Mouse (Mus musculus) stomach, embryonic 15.5 days (tissue): Measurements from ENCODE around the gene 4930550C14Rik. TPM values are rescaled to one million over a fixed set of nuclear protein-coding genes. Genes with fewer than 3 reads are reported as not detected.

Experiments used
- ATAC-seq: fragments of 200-750 bp; cut with Nextera tagmentation; 2 replicates; pipeline ENCODE4 v1.8.0; 2017; ENCODE audit warnings: low read depth, moderate number of reproducible peaks, moderate TSS enrichment; ENCODE audit not compliant: insufficient read depth, low FRiP score
- H3K27ac ChIP-seq: fragments of 300-500 bp; sonication (generic); 2 replicates; pipeline ENCODE4 v1.5.1; 2015; ENCODE audit warnings: mild to moderate bottlenecking, inconsistent platforms
- H3K27me3 ChIP-seq: fragments of 300-500 bp; sonication (generic); replicated peaks from 2 replicates; pipeline ENCODE4 v1.6.1; 2015; ENCODE audit warnings: inconsistent platforms
- H3K36me3 ChIP-seq: fragments of 300-500 bp; sonication (generic); 2 replicates; pipeline ENCODE4 v1.6.1; 2015; ENCODE audit warnings: inconsistent platforms
- H3K4me1 ChIP-seq: fragments of 300-500 bp; sonication (generic); 2 replicates; pipeline ENCODE4 v1.6.1; 2015; ENCODE audit warnings: inconsistent platforms
- H3K4me2 ChIP-seq: fragments of 300-500 bp; sonication (generic); 2 replicates; pipeline ENCODE4 v1.6.1; 2015; ENCODE audit warnings: mild to moderate bottlenecking, inconsistent platforms
- H3K4me3 ChIP-seq: fragments of 300-500 bp; sonication (generic); replicated peaks from 2 replicates; pipeline ENCODE4 v1.5.1; 2015; ENCODE audit warnings: inconsistent platforms
- H3K9ac ChIP-seq: fragments of 300-500 bp; sonication (generic); 2 replicates; pipeline ENCODE4 v1.6.1; 2015; ENCODE audit warnings: inconsistent platforms
- H3K9me3 ChIP-seq: fragments of 300-500 bp; sonication (generic); 2 replicates; pipeline ENCODE4 v1.6.1; 2016; ENCODE audit warnings: inconsistent platforms
- WGBS: fragments of 180-500 bp; shearing (Covaris S2); methylation state at CpG from one replicate; pipeline ENCODE4 v1.1.7; 2015; 5-methylcytosine and 5-hydroxymethylcytosine counted together
- polyA plus RNA-seq: library from polyadenylated mRNA; unstranded; fragments of >200 nt; fragmentation: Nextera tagmentation; extraction: Ambion mirVana; gene quantifications from 2 replicates; pipeline ENCODE4 v1.2.1, GENCODE M21; 2015

4930550C14Rik gene
- polyA plus RNA-seq, 1 experiment from 2014 or later, result 1.0 TPM

DNA sequence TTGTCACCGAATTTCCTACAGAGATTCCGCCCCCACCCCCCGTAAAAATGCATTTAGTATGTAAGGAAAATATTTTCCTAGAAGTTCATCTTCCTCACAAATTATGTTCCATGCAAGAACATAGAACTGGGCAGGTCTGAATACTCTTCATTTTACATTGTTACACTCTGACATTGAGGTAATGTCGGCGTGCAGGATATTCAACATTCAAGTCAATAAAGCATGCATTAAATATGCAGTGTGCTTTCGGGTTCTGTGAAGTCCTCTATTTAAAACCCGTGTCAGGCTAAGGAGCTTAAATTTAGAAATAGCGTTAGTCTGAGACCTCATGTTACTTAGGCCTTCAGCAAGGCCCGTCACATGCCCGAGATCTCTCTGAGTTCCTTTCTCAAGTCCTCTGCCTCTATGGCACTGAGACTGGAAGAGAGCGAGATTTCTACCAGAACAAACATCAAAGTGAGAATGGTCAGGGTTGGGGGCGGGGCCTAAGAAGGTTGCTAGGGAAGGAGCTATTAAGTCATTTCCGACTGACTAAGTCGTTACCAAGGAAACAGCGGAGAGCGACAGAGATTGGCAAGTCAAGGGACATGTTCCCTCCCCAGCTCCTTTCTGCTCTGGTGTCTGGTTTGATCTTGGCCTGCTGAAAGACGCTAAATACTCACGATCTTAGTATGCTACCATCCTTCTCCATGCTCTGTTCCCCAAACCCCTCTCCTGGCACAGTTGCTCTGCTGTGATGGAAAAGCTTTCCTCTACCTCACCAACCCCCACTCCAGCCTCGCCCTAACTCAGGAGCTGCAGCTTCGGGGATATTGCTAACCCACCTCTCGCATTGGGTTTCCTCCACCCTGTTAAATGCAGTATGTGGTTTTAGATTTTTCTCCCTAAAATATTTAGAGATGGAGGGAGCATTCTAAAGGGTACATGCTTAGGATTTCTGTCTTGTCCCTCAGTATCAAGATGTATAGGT, 2.9 kb downstream of the 4930550C14Rik start:
- 25% methylated on average over 21 of the region's 21 CpGs for WGBS
- H3K4me2 ChIP-seq, result peak overlapping the region; percentile 57
- H3K4me1 ChIP-seq, result 0 out of 2 replicates have a peak, but pooled peaks cover 4% of the 10 kb centered on the region
- no peaks in the 10 kb centered on the region for H3K9me3 ChIP-seq
- H3K27me3 ChIP-seq, result no peaks in the 10 kb centered on the region
- peak overlapping the region; percentile 37 for H3K4me3 ChIP-seq
- no peak overlapping the region for H3K9ac ChIP-seq
- ATAC-seq, result peak; percentile 72
- H3K36me3 ChIP-seq, result no peaks in the 10 kb centered on the region
- H3K27ac ChIP-seq, result no peak overlapping the region

DNA sequence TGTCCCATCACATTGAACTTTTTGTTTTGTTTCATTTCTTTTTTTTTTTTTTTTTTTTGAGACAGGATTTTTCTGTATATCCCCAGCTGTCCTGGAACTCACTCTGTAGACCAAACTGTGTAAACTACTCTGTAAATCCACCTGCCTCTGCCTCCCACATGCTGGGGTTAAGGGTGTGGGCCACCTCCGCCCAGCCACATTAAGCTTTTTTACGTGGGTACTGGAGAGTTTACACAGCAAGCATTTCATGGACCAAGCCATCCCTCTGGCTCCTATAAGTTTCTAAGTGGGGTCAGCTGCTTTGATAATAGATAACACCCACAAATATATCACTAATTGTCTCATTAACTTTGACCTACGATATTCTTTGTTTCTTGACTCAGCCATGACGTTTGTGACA, 6.4 kb downstream of the 4930550C14Rik start:
- H3K9ac ChIP-seq, result no peak overlapping the region
- H3K4me2 ChIP-seq, result no peak overlapping the region
- H3K27me3 ChIP-seq, result no peaks in the 10 kb centered on the region
- H3K36me3 ChIP-seq, result no peaks in the 10 kb centered on the region
- no peaks in the 10 kb centered on the region for H3K9me3 ChIP-seq
- 0 out of 2 replicates have a peak, but pooled peaks cover 4% of the 10 kb centered on the region for H3K4me1 ChIP-seq
- ATAC-seq, result peak; percentile 50; the same call in 1 of the 2 replicates
- no peak overlapping the region for H3K4me3 ChIP-seq
- no peak overlapping the region for H3K27ac ChIP-seq
- 64% methylated on average over 4 of the region's 4 CpGs for WGBS

DNA sequence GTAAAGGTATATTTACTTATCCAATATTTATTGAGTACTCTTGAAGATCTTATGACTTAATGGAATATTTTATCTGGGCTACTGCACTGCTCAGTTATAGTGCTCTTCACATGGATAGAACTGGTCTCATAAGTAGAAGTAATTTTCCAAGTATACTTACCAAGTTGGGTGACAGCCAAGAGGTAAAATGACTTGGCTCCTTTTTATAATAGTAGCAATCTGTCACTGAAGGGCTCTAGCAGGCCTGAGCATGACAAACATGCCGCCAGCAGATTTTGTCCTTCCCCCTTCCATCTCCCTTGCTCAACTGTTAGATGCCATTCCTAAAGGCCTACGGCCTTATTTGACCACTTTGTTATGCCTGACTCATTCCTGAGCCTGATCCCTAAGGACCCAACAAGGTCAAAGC, 6.8 kb downstream of the 4930550C14Rik start:
- no peak overlapping the region for H3K27ac ChIP-seq
- H3K9ac ChIP-seq, result no peak overlapping the region
- ATAC-seq, result peak; percentile 54
- H3K4me1 ChIP-seq, result 0 out of 2 replicates have a peak, but pooled peaks cover 4% of the 10 kb centered on the region
- no peaks in the 10 kb centered on the region for H3K36me3 ChIP-seq
- H3K27me3 ChIP-seq, result no peaks in the 10 kb centered on the region
- H3K9me3 ChIP-seq, result no peaks in the 10 kb centered on the region
- WGBS, result 77% methylated on average over 2 of the region's 2 CpGs
- no peak overlapping the region for H3K4me2 ChIP-seq
- H3K4me3 ChIP-seq, result no peak overlapping the region

DNA sequence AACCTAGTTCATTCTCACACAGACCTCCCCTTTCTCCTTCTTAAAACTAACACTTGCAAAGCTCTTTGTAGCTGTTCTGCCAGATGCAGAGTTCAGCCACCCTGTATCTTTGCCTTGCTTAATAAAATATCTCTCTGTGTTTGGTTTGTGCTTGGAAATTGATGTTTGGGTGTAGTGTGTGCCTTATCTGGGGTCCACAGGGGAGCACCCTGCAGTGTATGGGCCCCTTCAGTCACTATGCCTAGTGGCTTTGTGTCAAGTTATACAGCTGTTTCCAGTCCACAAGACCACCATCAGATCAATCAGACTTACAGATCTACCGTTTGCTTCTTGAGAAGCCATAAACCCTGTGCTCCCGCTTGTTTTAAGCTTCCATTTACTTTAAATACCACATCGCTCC, 7.3 kb downstream of the 4930550C14Rik start:
- no peaks in the 10 kb centered on the region for H3K36me3 ChIP-seq
- WGBS, result 73% methylated on average over 3 of the region's 3 CpGs
- no peak overlapping the region for H3K27ac ChIP-seq

DNA sequence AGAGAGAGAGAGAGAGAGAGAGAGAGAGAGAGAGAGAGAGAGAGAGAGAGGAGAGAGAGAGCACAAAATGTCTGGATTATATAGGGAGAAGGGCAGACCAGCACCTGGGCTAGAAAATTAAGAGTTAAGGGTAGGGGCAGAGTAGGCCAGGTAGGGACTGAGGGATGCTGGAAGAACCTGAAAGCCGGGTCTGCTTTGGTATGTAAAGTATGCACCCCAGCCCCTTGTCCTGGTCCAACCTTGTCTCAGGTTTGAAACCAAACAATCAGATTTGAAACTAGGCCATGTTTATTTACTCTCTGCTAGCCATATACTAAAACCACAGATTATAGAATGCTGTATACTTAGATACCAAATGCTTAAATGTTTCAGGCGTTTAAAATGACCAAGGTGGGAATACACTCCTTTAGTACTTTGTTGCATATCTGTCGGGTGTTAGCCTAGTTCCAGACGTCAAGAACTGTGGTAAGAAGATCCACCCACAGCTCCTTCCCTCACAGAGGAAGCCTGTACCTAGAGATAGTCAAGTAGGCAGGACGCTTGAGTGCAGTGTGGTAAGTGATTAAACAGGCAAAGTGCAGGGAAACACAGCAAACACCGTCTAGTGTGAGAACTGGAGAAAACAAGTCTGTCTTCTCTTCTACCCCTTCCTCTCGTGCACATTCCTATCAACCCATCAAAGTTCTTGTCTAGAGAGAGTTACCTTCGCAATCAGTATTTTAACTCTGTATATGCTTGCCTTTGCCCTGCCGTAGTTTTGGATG, 20.2 kb downstream of the 4930550C14Rik start:
- no peaks in the 10 kb centered on the region for H3K36me3 ChIP-seq
- peak; percentile 76; the same call in 1 of the 2 replicates for ATAC-seq
- no peaks in the 10 kb centered on the region for H3K4me1 ChIP-seq
- H3K9me3 ChIP-seq, result no peaks in the 10 kb centered on the region
- H3K27me3 ChIP-seq, result no peaks in the 10 kb centered on the region
- no peak overlapping the region for H3K4me2 ChIP-seq
- no peak overlapping the region for H3K4me3 ChIP-seq
- H3K27ac ChIP-seq, result no peak overlapping the region
- H3K9ac ChIP-seq, result no peak overlapping the region
- WGBS, result 48% methylated on average over 9 of the region's 9 CpGs

More for the DNA sequence above, 7.3 kb downstream of the 4930550C14Rik start:
- no peak overlapping the region for H3K9ac ChIP-seq
- H3K9me3 ChIP-seq, result no peaks in the 10 kb centered on the region
- H3K4me3 ChIP-seq, result no peak overlapping the region
- H3K27me3 ChIP-seq, result no peaks in the 10 kb centered on the region
- 0 out of 2 replicates have a peak, but pooled peaks cover 4% of the 10 kb centered on the region for H3K4me1 ChIP-seq
- ATAC-seq, result 0 out of 2 replicates have a peak, but pooled peaks have one; percentile 27
- H3K4me2 ChIP-seq, result no peak overlapping the region

DNA sequence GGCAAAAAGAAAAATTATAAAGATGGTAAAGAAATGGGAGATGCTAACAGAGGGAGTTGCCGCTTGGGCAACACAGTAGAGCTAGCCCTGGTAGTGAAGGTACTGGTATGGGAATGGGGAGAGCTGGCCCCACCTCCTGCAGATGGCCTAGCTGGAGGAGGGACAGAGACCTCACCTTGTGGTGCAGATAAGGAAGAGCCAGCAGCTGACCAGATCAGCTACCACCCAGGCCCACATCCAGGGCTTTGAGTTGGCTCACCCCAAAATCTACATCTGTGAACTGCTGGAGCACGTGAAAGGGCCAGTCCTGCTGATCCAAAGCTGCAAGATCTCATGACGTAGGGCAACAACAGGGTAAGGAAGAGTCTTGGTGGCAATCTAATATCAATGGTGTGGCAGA, 24.6 kb downstream of the 4930550C14Rik start:
- Histone ChIP-seq H3K9ac (no peak overlapping the region), H3K27me3 (no peaks in the 10 kb centered on the region), H3K4me2 (no peak overlapping the region), H3K9me3 (no peaks in the 10 kb centered on the region), H3K4me3 (no peak overlapping the region), H3K36me3 (no peaks in the 10 kb centered on the region), H3K27ac (no peak overlapping the region), H3K4me1 (no peaks in the 10 kb centered on the region)
- ATAC-seq, result no peak
- 89% methylated on average over 3 of the region's 3 CpGs for WGBS

DNA sequence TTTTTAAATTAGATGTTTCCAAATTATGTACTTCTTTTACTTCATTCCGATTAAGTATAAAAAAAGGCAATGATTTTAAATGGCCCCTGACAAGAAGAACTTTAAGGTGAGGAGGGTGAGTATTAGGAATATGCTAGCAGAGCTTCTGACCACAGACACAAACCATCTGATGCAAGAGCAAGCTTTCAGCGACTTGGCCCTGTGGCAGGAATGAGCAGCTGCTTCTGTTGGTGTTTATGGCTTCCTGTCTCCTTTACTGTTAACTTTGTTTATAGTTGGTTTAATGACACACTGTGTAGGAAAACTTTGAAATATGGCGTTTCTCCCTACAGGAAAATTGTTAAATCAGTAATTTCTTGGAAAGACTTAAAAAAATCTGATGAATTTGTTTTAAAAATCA, 25.5 kb downstream of the 4930550C14Rik start:
- H3K4me1 ChIP-seq, result no peaks in the 10 kb centered on the region
- H3K27ac ChIP-seq, result no peak overlapping the region
- no peaks in the 10 kb centered on the region for H3K9me3 ChIP-seq
- no peak overlapping the region for H3K4me3 ChIP-seq
- H3K27me3 ChIP-seq, result no peaks in the 10 kb centered on the region
- H3K36me3 ChIP-seq, result no peaks in the 10 kb centered on the region
- no peak for ATAC-seq
- no peak overlapping the region for H3K9ac ChIP-seq
- WGBS, result 39% methylated on average over 3 of the region's 3 CpGs
- H3K4me2 ChIP-seq, result no peak overlapping the region

DNA sequence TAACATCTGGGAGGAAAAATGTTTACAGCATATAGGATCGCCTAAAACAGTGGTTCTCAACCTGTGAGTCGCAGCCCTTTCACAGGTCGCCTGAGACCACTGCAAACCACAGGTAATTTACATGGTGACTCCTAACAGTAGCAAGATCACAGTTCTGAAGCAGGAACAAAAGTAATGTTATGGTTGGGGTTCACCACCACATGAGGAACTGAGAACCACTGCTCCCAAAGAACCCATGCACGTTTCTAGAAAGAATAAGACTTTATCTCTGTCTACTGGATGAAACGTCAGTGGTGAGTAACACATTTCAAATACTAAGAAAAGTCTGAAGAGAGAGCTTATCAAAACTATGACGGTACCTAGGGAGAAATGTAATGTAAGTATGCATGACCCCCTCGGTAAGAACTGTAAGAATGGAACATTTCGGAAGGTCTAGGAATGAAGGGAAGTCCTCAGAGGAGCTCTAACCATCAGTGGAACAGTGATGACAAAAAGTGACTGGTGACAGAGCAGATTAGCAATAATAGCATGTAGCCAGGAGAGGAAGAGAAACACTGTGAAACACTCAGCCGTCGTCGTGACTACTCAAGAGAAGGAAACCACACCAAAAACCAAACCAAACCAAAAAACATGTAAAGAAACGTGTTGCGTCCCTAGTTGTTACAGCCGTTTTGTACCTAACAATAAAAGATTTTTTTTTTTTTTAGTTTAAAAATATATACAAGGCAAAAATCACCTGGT, 33.9 kb downstream of the 4930550C14Rik start:
- Histone ChIP-seq H3K27ac (no peak overlapping the region), H3K4me2 (no peak overlapping the region), H3K4me3 (no peak overlapping the region), H3K9ac (no peak overlapping the region), H3K36me3 (peaks cover 7% of the 10 kb centered on the region; the same call in 1 of the 2 replicates), H3K27me3 (no peaks in the 10 kb centered on the region), H3K9me3 (no peaks in the 10 kb centered on the region), H3K4me1 (no peaks in the 10 kb centered on the region)
- whole genome bisulfite sequencing, result 85% methylated on average over 14 of the region's 14 CpGs
- ATAC-seq, result no peak

DNA sequence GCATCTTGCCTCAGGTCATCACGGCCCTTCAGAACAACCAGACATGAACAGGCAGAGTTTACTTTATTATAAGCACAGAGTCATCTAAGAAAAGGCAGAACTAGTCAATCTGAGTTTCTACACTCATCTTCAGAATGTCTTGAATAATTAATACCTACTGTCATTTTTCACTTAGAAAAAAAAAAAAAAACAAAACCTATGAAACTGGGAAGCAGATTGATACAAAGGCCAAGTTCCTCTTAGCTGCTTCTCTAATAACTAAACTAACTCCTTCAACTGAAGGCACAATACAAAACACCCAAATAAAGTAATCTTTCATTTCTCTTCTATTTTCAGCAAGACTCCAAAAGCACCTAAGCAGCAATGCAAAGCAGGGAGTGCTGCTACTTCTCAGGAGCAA, 48.5 kb downstream of the 4930550C14Rik start:
- H3K4me3 ChIP-seq, result no peak overlapping the region
- 93% methylated on average over 1 of the region's 1 CpGs for WGBS
- H3K36me3 ChIP-seq, result peaks cover 9% of the 10 kb centered on the region
- H3K27me3 ChIP-seq, result no peaks in the 10 kb centered on the region
- no peak overlapping the region for H3K9ac ChIP-seq
- H3K4me2 ChIP-seq, result no peak overlapping the region
- H3K9me3 ChIP-seq, result no peaks in the 10 kb centered on the region
- H3K27ac ChIP-seq, result no peak overlapping the region
- no peak for ATAC-seq
- no peaks in the 10 kb centered on the region for H3K4me1 ChIP-seq

DNA sequence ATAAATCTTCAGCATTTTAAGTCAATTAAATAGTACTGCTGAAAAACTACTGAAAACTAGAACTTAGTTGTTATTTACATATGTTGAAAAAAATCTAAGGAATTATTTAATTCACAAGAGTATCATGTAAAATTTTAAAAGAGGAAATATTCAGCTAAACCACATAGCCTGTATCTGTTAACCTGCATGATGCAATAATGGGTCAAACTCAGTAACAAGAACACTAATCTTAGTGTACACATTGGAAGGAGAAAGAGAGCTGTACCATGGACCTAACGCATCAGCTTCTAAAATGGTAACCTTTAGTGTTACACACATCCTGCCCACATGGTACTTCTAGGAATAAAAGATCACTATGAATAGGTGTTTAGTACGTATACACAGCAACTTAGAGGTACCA, 49.9 kb downstream of the 4930550C14Rik start:
- H3K4me3 ChIP-seq, result no peak overlapping the region
- H3K9me3 ChIP-seq, result no peaks in the 10 kb centered on the region
- H3K4me2 ChIP-seq, result no peak overlapping the region
- no peaks in the 10 kb centered on the region for H3K27me3 ChIP-seq
- ATAC-seq, result no peak
- no peak overlapping the region for H3K9ac ChIP-seq
- peaks cover 10% of the 10 kb centered on the region for H3K36me3 ChIP-seq
- WGBS, result 94% methylated on average over 2 of the region's 2 CpGs
- no peak overlapping the region for H3K27ac ChIP-seq
- H3K4me1 ChIP-seq, result no peaks in the 10 kb centered on the region

DNA sequence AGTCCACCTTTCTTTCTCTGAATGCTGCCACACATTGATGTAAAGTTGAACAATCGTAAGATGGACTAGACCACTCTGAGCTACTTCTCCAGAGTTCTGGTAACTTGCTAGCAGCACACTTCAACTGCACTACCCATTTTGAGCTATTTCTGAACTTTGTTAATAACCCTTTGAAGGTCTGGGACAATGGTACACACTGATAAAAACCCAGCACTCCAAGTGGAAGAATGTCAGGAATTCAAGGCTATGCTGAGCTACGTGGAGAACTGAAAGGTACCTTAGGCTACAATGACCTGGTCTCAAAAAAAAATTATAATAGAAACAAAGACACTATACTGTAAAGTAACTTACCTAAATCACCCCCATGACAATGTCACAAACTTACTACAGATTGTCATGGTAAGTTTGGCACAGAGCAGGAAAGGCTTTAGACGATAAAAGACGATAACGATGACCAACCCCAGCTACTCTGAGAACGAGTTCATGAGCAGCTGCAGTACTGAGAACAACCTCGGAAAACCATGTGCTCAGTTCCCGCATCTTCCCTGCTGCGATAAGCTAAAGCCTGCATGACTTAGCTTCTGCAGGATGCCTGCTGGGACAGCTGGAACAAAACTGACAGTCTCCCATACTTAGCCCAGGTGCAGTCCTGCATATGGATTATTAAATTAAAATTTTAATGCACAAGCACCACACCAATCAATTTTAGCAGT, 70.8 kb downstream of the 4930550C14Rik start:
- Histone ChIP-seq H3K4me3 (no peak overlapping the region), H3K4me2 (no peak overlapping the region), H3K9ac (no peak overlapping the region), H3K4me1 (no peaks in the 10 kb centered on the region), H3K27ac (no peak overlapping the region), H3K9me3 (no peaks in the 10 kb centered on the region), H3K36me3 (no peaks in the 10 kb centered on the region; the same call in 1 of the 2 replicates), H3K27me3 (no peaks in the 10 kb centered on the region)
- ATAC-seq, result no peak
- 76% methylated on average over 9 of the region's 9 CpGs for WGBS
